Mouse (Mus musculus): ENCODE data around the gene Fgfr2.
"Not testable (repeated sequence)": the region's sequence is repeated elsewhere in the genome, so short reads cannot be mapped to it uniquely, and the experiment has no call there.

GRCm38 (mm10) chr7:130390060-130390459 is 2733.1 kb downstream of the Fgfr2 start:
- not testable (repeated sequence) for TF ChIP-seq TCF12 (IDR thresholded peaks at IDR 0.05; ENCODE audit: insufficient read depth, poor library complexity, severe bottlenecking); POLR2A (IDR thresholded peaks at IDR 0.05; ENCODE audit: insufficient read length, low read depth); CEBPB (IDR thresholded peaks at IDR 0.05; ENCODE audit: insufficient read depth, poor library complexity, severe bottlenecking); SRF (IDR thresholded peaks at IDR 0.05; ENCODE audit: control insufficient read depth, insufficient read length, low read depth)
